ENCODE assay signal across 28 mouse cellular contexts in genomic region chr5:75581926-75582325, GRCm38 (mm10). TPM values are rescaled to one million over a fixed set of nuclear protein-coding genes. Genes with fewer than 3 reads are reported as not detected.
A peak's percentile ranks its signal among the peaks of the same experiment; 100 is the strongest.
DNase-seq lines count a peak whose midpoint lies in the region; ATAC-seq and TF ChIP-seq lines count a peak whose summit lies in the region.
"Had no signal": no experiment of that assay in that cellular context is flagged by ENCODE, and none has a peak within 500 bp of the region (broad histone marks: within the 10 kb centered on the region; RNA-seq: fewer than 3 reads in every experiment).

No protein-coding gene starts in this region.

- no peak overlapping the region for H3K4me3 ChIP-seq in liver, embryonic 11.5 days (ENCODE audit: low read depth, low read length)
- no peak overlapping the region for H3K4me3 ChIP-seq in midbrain, embryonic 11.5 days (ENCODE audit: low read depth, low read length)
- H3K4me3 ChIP-seq in midbrain, embryonic 14.5 days (replicated peaks; ENCODE audit: low read depth, low read length): no peak overlapping the region
- no peak overlapping the region for H3K4me3 ChIP-seq in liver, postnatal 0 days (ENCODE audit: low read depth, low read length)
- H3K4me3 ChIP-seq: forebrain, embryonic 10.5 days; forebrain, embryonic 13.5 days; heart, adult 2 months; heart, embryonic 10.5 days; heart, embryonic 13.5 days; hindbrain, embryonic 10.5 days; hindbrain, embryonic 13.5 days had no signal

- H3K27ac ChIP-seq in liver, embryonic 11.5 days (ENCODE audit: low read depth, low read length): no peak overlapping the region
- H3K27ac ChIP-seq in midbrain, embryonic 11.5 days (ENCODE audit: low read depth, low read length): no peak overlapping the region
- H3K27ac ChIP-seq in midbrain, embryonic 14.5 days (replicated peaks; ENCODE audit: low read depth, low read length): no peak overlapping the region
- H3K27ac ChIP-seq in liver, postnatal 0 days (ENCODE audit: low read depth): no peak overlapping the region
- H3K27ac ChIP-seq: forebrain, embryonic 10.5 days; forebrain, embryonic 13.5 days; heart, adult 2 months; heart, embryonic 10.5 days; heart, embryonic 13.5 days; hindbrain, embryonic 10.5 days; hindbrain, embryonic 13.5 days had no signal

- DNase-seq in liver, embryonic 11.5 days (ENCODE audit: low spot score): no peak
- no peak for DNase-seq in liver
- peak; percentile 51 for DNase-seq in midbrain, embryonic 11.5 days (ENCODE audit: low spot score, missing footprints)
- DNase-seq in midbrain, embryonic 14.5 days: no peak
- DNase-seq in liver, postnatal 0 days: no peak
- no peak for DNase-seq in thymus, adult 18-20 months
- DNase-seq in thymus, postnatal 10 days (ENCODE audit: low spot score in 2 of 2): no peak
- DNase-seq: adrenal gland, adult 8-10 months; adrenal gland, postnatal 25 days; B cell, adult 2 months; cerebellum, adult 11-12 months; cerebellum, adult 8-10 months; cerebellum, postnatal 10 days; cerebellum, postnatal 36 days; gastrocnemius, postnatal 36 days; heart, adult 2 months; heart, postnatal 14 days had no signal

- no peak overlapping the region for H3K9ac ChIP-seq in liver, embryonic 11.5 days (ENCODE audit: low read depth, low read length)
- H3K9ac ChIP-seq in midbrain, embryonic 11.5 days (ENCODE audit: low read length): no peak overlapping the region
- H3K9ac ChIP-seq in midbrain, embryonic 14.5 days (replicated peaks; ENCODE audit: low read length): no peak overlapping the region
- H3K9ac ChIP-seq in liver, postnatal 0 days (replicated peaks): no peak overlapping the region
- H3K9ac ChIP-seq: forebrain, embryonic 13.5 days; heart, embryonic 13.5 days; hindbrain, embryonic 13.5 days had no signal

- TF ChIP-seq CTCF in liver, postnatal 0 days (IDR thresholded peaks at IDR 0.05; ENCODE audit: low read depth): no peak

- 38% methylated on average over 7 of the region's 7 CpGs for WGBS in liver, embryonic 11.5 days
- WGBS in midbrain, embryonic 11.5 days: 95% methylated on average over 7 of the region's 7 CpGs
- 93% methylated on average over 7 of the region's 7 CpGs for WGBS in midbrain, embryonic 14.5 days
- WGBS in liver, postnatal 0 days (ENCODE audit: insufficient replicate concordance): 24% methylated on average over 7 of the region's 7 CpGs

- no peaks in the 10 kb centered on the region for H3K9me3 ChIP-seq in liver, embryonic 11.5 days (ENCODE audit: control insufficient read depth, low read length)
- H3K9me3 ChIP-seq in midbrain, embryonic 11.5 days (ENCODE audit: control insufficient read depth, low read length): no peaks in the 10 kb centered on the region
- no peaks in the 10 kb centered on the region for H3K9me3 ChIP-seq in midbrain, embryonic 14.5 days (ENCODE audit: control insufficient read depth, low read length)
- H3K9me3 ChIP-seq in liver, postnatal 0 days (ENCODE audit: low read length): no peaks in the 10 kb centered on the region
- H3K9me3 ChIP-seq: forebrain, embryonic 10.5 days; forebrain, embryonic 13.5 days; heart, embryonic 10.5 days; heart, embryonic 13.5 days; hindbrain, embryonic 10.5 days; hindbrain, embryonic 13.5 days had no signal

- H3K27me3 ChIP-seq in liver, embryonic 11.5 days (replicated peaks; ENCODE audit: control insufficient read depth, insufficient read depth, low read length): no peaks in the 10 kb centered on the region
- no peaks in the 10 kb centered on the region for H3K27me3 ChIP-seq in midbrain, embryonic 11.5 days (ENCODE audit: control insufficient read depth, insufficient read depth, low read length)
- no peaks in the 10 kb centered on the region for H3K27me3 ChIP-seq in midbrain, embryonic 14.5 days (ENCODE audit: control insufficient read depth, insufficient read depth, low read length)
- H3K27me3 ChIP-seq in liver, postnatal 0 days (ENCODE audit: insufficient read depth, low read length): peaks cover 10% of the 10 kb centered on the region
- H3K27me3 ChIP-seq: CH12.LX; hindbrain, embryonic 13.5 days had no signal

- no peaks in the 10 kb centered on the region for H3K36me3 ChIP-seq in liver, embryonic 11.5 days (ENCODE audit: control insufficient read depth, insufficient read depth, low read length)
- H3K36me3 ChIP-seq in midbrain, embryonic 11.5 days (ENCODE audit: control insufficient read depth, insufficient read depth, low read length): no peaks in the 10 kb centered on the region
- H3K36me3 ChIP-seq in midbrain, embryonic 14.5 days (ENCODE audit: control insufficient read depth, insufficient read depth, low read length): no peaks in the 10 kb centered on the region
- H3K36me3 ChIP-seq in liver, postnatal 0 days (replicated peaks; ENCODE audit: insufficient read depth, low read length): no peaks in the 10 kb centered on the region
- H3K36me3 ChIP-seq: forebrain, embryonic 10.5 days; heart, embryonic 10.5 days; heart, embryonic 13.5 days; hindbrain, embryonic 10.5 days; hindbrain, embryonic 13.5 days had no signal

- H3K4me1 ChIP-seq in liver, embryonic 11.5 days (replicated peaks; ENCODE audit: control insufficient read depth, insufficient read depth, low read length): peaks cover 45% of the 10 kb centered on the region
- no peaks in the 10 kb centered on the region for H3K4me1 ChIP-seq in midbrain, embryonic 11.5 days (ENCODE audit: control insufficient read depth, insufficient read depth, low read length)
- no peaks in the 10 kb centered on the region; the same call in none of the 2 replicates for H3K4me1 ChIP-seq in midbrain, embryonic 14.5 days (ENCODE audit: control insufficient read depth, insufficient read depth, low read length)
- peaks cover 20% of the 10 kb centered on the region for H3K4me1 ChIP-seq in liver, postnatal 0 days (ENCODE audit: insufficient read depth)

- no peak for TF ChIP-seq EP300 in liver, postnatal 0 days (IDR thresholded peaks at IDR 0.05; ENCODE audit: low read depth)

- no peak for ATAC-seq in liver, embryonic 11.5 days (replicated peaks; ENCODE audit: low FRiP score)
- ATAC-seq in midbrain, embryonic 11.5 days (ENCODE audit: low FRiP score): no peak
- no peak for ATAC-seq in midbrain, embryonic 14.5 days (ENCODE audit: low FRiP score, low TSS enrichment)
- peak; percentile 48 to 58 for ATAC-seq in hematopoietic stem cell, adult 5-6 weeks (replicated peaks in 1 of 2; ENCODE audit: insufficient read depth in 1 of 2, low FRiP score in 2 of 2, low TSS enrichment in 1 of 2, low read depth in 1 of 2, poor library complexity in 2 of 2, severe bottlenecking in 2 of 2)
- ATAC-seq in liver, postnatal 0 days: no peak
- ATAC-seq: activated CD4-positive, CD25-positive, alpha-beta regulatory T cell, adult 4 months; forebrain, embryonic 13.5 days; forebrain, embryonic 16.5 days; hindbrain, embryonic 16.5 days had no signal

- peak overlapping the region; percentile 36 for H3K4me2 ChIP-seq in liver, embryonic 11.5 days
- no peak overlapping the region for H3K4me2 ChIP-seq in midbrain, embryonic 11.5 days
- H3K4me2 ChIP-seq in midbrain, embryonic 14.5 days (ENCODE audit: low read length): no peak overlapping the region
- H3K4me2 ChIP-seq in liver, postnatal 0 days (ENCODE audit: low read depth, low read length): peak overlapping the region; percentile 40; the same call in 1 of the 2 replicates
- H3K4me2 ChIP-seq: forebrain, embryonic 13.5 days; heart, embryonic 13.5 days; hindbrain, embryonic 13.5 days had no signal

RNA-seq across cellular contexts. Expression of gene Kit, which starts 7.2 kb away (rescaled TPM):
- polyA plus RNA-seq in liver, embryonic 11.5 days (2014; fragmentation: Nextera tagmentation; extraction: Ambion mirVana): 54.8 and 65.0 TPM in 2 replicates
- 19.6 and 20.4 TPM in 2 replicates for polyA plus RNA-seq in midbrain, embryonic 11.5 days (2014; fragmentation: Nextera tagmentation; extraction: Ambion mirVana)
- polyA plus RNA-seq in midbrain, embryonic 14.5 days (2014; fragmentation: Nextera tagmentation; extraction: Ambion mirVana): 34.3 and 41.1 TPM in 2 replicates
- total RNA-seq in hematopoietic stem cell, adult 5-6 weeks (2017): 247 and 253 TPM in 2 replicates
- polyA plus RNA-seq in liver, postnatal 0 days (2015; fragmentation: Nextera tagmentation; extraction: Ambion mirVana): 6.5 and 6.8 TPM in 2 replicates

Comparison
In these comparisons a context has a peak if more than half of its experiments do, and no peak if none do; other contexts are left out.
1. ATAC-seq: peak in hematopoietic stem cell, adult 5-6 weeks (2 of 2); none in liver, embryonic 11.5 days (single experiment), midbrain, embryonic 11.5 days (single experiment), midbrain, embryonic 14.5 days (single experiment) and liver, postnatal 0 days (single experiment).
2. H3K4me2 ChIP-seq: peak in liver, embryonic 11.5 days (single experiment) and liver, postnatal 0 days (single experiment); none in midbrain, embryonic 11.5 days (single experiment) and midbrain, embryonic 14.5 days (single experiment).